Mouse (Mus musculus) hindlimb bud, embryonic 11.5 days (tissue): Measurements from ENCODE around the gene Gm21983.

Experiments used
- DNase-seq: peaks from one replicate; pipeline ENCODE4 v3.0.0-alpha.2; 2012; ENCODE audit warnings: low read depth, low spot score; ENCODE audit errors: extremely low spot score

The Gm21983 gene

DNA sequence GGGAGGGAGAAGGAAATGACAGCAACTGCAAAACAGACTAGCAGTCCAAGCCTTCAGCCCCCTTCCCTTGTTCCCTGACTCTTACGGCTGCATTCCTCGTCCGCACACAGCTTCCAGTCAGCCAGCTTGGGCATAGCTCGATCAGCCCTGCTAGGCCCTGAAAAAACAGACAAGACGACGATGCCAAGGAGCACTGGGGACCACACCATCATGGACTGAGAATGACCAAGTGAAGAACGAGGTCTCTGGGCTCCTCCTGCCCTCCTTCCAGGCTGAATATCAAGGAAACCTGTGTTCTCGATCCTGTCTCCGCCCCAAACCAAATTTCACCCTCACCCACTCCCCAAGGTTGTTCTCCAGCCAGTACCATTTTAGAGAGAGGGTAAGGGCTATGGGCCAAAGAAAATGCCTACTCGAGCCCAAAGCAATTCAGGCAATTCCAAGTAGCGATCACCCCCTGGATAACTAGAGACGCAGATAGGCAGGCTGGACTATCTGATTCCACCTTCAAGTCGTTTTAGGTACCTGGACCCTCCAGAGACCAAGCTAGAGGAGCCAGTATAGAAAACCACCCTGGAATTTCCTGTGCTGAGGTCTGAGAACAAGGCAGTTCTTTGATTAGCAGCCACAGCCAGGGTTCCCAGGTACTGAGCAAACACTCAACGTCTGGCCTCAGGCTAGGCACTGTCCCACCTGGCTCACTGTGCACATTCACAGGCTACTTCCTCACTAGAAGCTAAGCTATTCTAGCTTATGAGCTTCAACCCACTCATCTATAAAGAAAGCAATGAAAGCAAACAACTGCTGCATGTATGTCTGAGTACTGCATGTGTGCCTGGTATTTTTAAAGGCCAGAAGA is at the start of gene Gm21983, which contains the start of gene Mia:
Gene Gm21983 (minus strand): TSS at position 250 of the 859 bp plus-strand sequence.
Gene Mia (minus strand): TSS at position 321 of the 859 bp plus-strand sequence.
- DNase-seq = no peak

DNA sequence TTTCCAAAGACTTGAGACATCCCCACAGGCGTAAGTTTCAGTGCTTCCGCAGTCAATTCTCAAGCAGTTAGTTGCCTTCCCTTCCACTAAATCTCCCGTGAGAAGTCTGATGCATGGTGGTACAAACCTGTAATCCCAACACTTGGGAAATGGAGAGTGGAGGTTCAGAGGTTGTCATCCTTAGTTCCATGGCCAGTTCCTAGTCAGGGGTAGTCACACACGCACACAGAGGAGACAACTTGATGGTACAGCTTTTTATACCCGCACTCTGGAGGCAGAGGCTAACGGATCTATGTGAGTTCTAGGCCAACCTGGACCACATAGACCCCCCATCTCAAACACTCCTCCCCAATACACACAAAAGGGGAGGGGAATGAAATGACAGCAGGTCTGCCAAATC is 48.0 kb upstream of the Gm21983 start:
- no peak for DNase-seq

DNA sequence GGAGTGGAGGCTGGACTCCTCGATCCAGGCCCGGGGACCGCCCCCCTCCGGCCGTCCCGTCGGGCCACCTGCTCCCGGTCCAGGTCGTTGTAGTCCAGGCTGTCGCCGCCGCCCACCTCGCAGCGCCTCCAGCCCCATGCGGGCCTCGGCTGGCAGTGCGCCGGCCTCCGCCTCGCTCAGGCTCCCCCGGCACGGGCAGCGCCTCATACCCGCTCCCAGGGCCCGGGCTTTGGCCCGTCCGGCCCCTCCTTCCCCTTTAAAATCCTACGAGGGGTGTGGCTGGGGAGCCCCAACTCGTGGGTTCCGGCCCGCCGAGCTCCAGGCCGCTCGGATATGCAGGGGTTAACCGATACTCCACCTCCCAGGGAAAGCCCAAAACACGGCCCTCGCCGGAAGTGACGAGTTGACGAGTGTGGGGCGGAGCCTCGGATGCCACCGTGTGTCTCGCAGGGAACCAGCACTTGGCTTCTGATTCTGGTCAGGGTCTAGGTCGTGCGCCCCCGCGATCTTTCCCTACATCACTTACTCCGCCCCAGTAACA is 47.5 kb upstream of the Gm21983 start, which contains the start of gene Itpkc:
Gene Itpkc (minus strand): TSS at position 381 of the 541 bp plus-strand sequence.
- peak; percentile 82 for DNase-seq

DNA sequence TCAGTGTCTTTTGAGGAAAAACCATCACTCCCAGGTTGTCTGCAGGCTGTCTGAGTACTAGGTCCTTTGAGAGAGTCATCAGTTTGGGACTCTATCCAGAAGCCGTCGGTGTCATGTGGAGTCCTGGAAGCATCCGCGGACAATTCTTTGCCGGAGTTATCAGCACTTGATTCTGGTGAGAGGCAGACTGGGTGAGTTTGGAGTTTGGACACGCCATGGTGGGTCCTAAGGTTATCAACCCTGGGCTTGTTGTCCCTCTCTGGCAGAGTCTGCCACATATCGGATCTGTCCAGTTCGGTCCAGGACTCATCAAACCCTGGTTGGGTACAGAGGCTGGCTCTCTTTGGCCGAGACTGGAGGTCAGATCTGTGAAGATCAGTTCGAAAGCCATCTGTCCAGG is 46.8 kb upstream of the Gm21983 start:
- DNase-seq = no peak

DNA sequence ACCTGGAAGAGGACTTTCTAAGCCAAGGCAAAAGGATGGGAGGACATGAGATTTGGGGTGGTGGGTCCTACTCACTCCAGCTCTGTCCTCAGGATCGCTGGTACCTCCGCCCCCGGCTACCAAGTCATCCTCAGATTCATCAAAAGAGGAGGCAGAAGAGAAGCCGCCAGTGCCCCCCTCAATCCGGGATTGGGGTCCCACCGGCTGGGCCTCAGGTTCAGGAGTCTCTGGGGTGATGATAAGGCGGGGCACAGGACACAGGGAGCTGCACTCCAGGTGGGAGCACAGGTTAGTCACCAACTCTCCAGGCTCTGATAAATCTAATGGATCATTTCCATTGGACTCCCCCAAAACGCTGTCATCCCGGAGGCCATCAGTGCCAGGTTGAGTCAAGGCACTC is 46.4 kb upstream of the Gm21983 start:
- DNase-seq = no peak

DNA sequence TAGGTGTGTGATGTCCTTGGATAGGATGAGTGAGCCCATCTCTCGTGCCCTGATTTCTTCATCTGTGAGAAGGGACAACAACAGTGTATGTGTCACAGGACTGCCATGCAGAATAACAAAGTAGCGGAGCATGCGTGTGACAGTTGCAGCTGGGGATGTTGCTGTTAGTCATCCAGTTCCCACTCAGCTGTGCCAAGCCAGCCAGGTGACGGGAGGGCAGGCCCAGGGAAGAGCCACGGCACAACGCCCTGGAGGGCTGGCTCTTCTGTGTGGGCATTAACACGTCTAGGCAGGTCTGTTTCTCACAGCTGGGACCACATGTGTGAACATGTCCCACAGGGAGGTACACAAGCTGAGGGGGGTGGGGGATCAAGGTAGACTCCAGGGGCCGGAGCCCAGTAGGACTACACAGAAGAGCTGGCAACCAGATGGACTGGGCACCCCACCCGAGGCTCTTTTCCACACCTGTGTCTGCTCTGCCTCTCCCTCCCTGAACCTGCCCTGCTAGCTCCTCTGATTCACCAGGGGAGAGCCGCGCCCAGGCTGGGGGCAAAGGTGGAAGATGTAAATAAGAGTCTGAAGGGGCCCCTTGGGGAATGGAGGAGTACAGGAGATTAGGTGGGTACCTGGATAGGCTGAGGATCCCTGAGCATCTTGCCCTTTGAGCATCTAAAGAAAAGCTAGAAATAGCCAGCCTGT is 44.1 kb upstream of the Gm21983 start:
- no peak for DNase-seq

DNA sequence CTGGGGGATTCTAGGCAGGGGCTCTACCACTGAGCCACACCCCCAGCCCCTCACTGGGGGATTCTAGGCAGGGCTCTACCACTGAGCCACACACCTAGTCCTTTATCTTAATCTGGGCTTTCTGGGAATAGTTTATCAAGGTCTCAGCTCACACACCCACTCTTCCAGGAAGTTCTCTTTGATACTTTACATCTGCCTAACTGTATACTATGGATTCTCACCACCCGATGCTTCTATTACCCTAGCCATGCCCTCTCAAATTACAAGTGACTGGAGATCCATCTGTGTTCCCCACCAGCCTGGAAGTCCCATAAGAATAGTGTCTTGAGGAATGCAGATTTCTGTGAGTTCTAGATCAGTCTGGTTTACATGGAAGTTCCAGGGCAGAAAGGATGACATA is 41.7 kb upstream of the Gm21983 start:
- no peak for DNase-seq

DNA sequence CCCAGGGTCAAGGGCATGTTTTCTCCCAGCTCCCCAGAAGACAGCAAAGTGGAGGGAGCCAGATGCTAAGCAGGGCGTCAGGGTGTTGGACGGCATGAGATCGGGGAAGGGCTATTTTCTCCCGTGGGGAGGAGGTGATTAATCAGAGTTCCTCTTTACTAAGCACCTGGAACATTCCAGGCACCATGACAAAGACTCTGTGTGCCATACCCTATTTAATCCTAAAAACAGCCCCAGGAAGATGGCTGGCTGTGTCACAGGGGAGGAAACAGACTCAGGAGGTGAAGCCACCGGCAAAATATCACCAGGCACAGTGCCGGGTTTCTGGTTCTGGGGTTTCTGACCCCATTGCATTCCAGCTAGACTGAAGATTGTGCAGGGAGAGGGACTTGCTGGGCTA is 41.1 kb upstream of the Gm21983 start:
- DNase-seq = no peak

DNA sequence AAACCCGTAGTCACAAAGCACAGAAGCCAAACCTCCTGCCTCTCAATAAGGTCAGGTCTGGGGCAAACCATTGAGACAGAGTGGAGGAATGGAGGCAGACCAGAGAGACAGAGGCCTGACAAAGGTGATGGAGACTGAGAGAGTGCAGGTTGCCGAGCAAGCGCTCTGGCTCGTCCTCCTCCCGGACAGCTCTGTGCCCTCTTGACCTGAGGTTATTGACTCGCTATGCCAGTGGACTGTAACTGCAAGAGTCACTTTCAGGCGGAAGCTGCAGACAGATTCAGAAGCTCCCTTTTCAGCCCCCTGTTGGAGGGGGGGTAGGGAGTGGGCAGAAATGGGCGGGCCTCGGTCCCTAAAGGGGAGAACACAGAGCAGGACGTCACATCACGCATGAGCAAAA is 39.1 kb upstream of the Gm21983 start:
- no peak for DNase-seq

DNA sequence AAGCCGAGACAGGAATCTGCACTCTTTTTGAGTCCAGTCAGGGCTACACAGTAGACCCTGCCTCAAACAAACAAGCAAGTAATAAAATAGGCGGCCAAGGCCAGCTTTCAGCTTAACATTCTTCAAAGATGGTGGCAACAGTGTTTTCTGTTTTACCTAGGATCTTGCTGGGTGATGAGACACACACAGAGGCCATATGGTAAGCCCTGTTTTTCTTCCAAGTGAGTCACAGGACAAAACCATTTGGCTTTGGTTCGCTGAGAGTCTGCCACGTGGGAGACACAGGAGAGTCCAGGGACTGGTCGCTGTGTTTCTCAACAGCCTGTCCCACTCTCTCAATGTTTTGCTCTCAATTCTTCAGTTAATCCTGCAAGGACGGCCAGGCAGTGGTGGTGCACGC is 37.7 kb upstream of the Gm21983 start:
- no peak for DNase-seq

DNA sequence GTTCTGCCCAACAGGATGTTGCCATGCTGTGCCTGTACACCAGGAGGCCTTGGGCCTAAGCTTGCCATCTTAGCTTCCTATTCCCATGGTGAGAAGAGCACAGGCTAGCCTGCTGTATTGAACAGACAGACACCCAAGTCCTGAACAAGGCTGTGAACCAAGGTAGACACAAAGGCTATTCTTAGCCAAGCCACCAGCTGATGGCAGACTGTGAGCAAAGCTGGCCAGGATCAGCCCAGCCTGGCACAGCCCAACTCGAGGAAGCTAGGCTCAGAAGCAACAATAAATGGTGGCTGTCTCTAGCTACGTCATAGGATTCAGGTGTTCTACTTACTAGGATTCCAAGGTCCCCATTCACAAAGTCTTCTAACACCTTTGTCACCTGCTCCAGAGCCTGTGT is 31.7 kb upstream of the Gm21983 start:
- no peak for DNase-seq

DNA sequence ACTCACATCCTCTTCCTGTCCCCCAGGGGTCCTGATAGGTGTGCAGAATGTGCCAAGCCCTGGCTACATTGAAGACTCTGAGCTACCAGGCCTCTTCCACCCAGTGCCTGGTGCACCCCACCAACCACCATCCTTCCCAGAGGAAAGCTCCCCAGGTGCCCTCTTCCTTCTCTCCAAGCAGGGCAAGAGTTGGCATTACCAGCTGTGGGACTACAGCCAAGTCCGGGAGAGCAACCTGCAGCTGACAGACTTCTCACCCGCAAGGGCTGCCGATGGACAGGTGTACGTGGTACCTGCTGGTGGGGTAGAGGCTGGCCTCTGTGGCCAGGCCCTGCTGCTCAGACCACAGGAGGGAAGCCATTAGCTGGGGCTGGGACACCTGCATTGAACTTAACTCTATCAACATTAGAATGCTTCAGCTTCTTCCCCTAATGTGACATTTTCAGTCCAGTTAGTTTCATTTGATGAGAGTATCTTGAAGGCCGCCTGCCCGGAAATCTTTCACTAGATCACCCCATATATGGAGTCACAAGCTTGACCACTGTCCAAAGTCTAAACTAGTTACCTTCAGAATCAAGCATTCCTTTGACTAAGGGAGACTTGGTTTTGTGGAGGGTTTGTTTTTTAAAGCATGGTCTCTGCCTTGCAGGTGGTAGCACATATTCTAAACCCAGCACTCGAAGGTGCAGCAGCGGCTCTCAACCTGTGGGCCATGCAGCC is 23.0 kb upstream of the Gm21983 start:
- DNase-seq = no peak

DNA sequence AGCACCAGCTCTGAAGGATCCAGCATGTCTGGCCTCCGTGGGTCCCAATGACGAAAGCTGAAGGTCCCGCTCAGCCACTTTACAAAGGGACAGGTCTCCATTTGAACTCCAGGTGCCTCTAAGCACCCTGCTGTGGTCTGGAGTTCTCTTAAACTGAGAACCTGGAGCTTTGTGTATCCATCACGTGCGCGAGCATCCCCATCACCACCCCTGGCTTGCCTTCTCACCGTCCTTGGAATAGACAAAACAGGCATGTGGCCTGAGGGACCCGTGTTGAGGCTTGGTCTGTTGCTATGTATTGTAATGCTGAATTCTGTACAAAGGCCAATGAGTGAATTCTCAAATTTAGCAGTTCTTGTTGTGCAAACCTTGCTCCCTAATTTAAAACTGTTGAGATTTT is 17.9 kb upstream of the Gm21983 start:
- DNase-seq = no peak

DNA sequence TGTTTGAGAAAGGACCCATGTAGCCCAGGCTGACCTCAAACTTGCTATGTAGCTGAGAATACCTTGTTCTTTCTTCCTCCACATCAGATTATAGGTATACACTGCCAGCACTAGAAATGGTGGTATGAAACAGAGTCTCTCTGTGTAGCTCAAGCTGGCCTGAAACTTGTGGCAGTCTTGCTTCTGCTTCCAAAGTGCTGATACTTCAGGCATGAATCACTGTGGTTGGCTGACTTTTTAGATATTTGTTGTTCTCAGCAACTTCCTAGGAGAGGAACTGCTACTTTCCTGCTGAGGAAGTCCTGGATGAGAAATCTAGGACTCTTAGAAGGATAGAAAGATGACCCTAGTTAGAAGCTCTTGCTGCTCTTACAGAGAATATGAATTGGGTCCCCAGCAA is 17.5 kb upstream of the Gm21983 start:
- DNase-seq = no peak

DNA sequence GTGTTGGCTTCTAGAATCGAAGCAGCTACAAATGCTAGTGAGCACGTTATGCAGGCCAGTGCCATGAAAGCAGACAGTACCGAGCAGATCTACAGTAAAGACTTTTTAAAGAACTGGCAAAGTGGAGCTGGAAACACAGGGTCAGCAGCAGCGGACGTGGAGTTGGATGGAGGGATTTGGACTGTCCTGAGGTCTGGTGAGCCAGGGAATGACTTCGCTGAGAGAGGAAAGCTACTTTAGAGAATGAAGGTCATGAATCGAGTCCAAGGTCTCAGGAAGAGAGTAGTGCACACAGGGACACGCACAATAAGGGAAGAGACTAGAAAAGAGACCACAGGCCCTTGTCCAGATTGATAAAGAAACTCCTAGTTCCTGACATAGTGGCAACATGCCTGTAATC is 16.7 kb upstream of the Gm21983 start:
- no peak for DNase-seq

DNA sequence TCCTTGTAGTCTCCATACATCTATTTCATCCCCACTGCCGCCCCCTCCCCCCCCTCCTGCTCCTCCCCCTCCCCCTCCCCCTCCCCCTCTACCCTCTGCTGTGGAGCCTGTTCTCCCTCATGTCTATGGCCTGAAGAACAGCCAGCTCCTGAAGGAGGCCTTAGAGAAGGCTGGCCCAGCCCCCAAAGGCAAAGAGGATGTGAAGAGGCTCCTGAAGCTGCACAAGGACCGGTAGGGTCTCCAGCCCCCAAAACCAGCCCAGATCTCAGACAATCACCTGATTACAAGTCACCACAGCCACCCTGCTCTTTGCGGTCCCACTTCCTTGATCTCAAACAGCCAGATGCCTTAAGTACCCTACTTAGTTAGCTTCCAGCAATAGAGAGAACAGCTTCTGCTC is 16.2 kb upstream of the Gm21983 start:
- DNase-seq = no peak

DNA sequence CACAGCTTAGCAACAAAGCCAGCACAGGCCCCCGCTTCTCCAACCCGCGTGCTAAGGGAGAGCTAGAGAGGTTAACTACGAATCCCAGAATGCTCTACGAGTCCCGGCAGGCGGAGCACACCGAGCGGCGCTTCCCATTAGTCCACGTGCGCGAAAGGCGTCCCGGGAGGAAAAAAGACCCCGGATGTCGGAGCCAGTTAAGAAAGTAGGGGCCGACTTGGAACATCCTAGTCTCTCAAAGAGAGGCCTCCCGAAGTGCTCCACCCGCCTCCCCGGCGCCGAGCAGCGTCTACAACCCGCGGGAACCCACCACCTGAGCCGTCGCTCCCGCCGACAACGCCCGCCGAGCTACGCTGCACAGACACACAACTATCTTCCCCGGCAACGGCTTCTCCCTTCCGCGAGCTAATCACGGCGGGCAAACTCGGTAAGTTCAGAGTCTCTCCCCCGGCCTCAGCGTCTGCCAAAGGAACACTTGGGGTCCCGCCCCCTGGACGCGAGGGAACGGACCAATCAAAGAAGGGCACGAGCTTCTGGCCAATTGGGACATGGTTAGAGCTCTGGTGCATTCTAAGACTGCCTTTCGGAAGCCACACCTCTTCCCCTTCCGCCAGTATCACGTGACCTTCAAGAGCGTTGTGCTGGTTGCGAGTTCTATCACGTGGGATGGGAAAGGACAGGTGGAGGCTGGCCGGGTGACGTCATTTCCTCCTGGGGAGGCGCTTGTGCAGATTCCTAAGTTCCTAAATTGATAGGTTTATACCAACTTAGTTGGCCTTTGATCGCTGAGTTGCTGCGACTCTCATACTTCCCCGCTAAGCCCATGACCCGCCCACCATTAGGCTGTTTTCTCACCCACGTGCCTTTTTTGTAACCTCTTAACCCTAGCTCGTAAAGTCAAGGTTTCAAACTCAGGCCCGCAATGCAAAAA is 15.1 kb upstream of the Gm21983 start, which contains the start of the genes BC024978 and Snrpa:
Gene BC024978 (plus strand): TSS at position 101 of the 931 bp plus-strand sequence.
Gene Snrpa (minus strand): TSS at position 591 of the 931 bp plus-strand sequence.
- peak; percentile 97 for DNase-seq

DNA sequence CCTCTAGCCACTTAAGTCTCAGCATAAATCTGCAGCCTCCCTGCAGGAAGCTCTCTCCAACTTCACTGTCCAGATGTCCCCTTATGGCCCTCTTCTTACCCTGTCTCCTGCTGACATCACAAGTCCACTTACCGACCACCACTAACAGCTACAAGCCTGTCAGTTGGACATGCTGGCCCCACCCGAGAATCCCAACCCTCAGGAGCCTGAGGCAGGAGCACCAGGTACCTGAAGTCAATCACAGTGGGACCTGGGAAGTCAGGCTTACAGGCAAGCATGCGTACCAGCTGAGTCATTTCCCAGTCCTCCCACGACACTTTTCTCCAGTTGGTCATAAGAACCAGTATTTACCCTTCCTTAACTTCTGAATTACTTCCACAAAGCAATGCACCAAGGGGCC is 12.8 kb upstream of the Gm21983 start:
- DNase-seq = no peak

DNA sequence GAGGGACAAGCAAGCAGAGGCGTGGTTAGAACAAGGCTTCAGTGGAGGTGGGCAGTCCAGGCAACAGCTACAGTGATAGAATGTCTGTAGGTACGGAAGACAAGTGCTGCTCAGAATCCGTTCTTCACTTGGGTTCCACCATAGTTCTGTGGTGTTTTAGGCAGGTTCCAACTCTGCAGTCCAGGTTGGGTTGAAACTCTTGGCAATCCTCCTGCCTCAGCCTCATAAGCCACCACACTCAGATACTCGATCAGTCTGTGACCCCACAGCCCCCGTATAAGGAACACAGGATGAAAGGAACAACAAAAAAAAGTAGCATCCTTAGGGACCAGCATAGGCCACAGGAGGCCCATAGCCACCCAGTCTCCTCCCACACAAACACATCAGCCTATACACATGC is 11.5 kb upstream of the Gm21983 start:
- no peak for DNase-seq
